ENCODE assay signal across 7 mouse cellular contexts in genomic region chr12:24974446-24975114, GRCm38 (mm10). TPM values are rescaled to one million over a fixed set of nuclear protein-coding genes. Genes with fewer than 3 reads are reported as not detected.
DNase-seq lines count a peak whose midpoint lies in the region; ATAC-seq lines count a peak whose summit lies in the region.

Kidins220 (plus strand) TSS chr12:24974925.

- 14% methylated on average over 29 of the region's 29 CpGs for WGBS in embryonic facial prominence, embryonic 10.5 days
- 16% methylated on average over 29 of the region's 29 CpGs for WGBS in limb, embryonic 10.5 days
- 15% methylated on average over 29 of the region's 29 CpGs for WGBS in midbrain, embryonic 13.5 days

- peak; percentile 91 for ATAC-seq in granulocyte monocyte progenitor cell, adult 5-6 weeks (replicated peaks; ENCODE audit: poor library complexity, severe bottlenecking)
- peak; percentile 93 for ATAC-seq in midbrain, embryonic 13.5 days

- H3K27me3 ChIP-seq in embryonic facial prominence, embryonic 10.5 days (replicated peaks; ENCODE audit: low read depth, poor library complexity, severe bottlenecking): 0 out of 2 replicates have a peak, but pooled peaks cover 4% of the 10 kb centered on the region
- H3K27me3 ChIP-seq in limb, embryonic 10.5 days (ENCODE audit: low read depth, poor library complexity, severe bottlenecking): no peaks in the 10 kb centered on the region
- H3K27me3 ChIP-seq in midbrain, embryonic 13.5 days: 0 out of 2 replicates have a peak, but pooled peaks cover 3% of the 10 kb centered on the region

- H3K9ac ChIP-seq in midbrain, embryonic 13.5 days (replicated peaks): peak within 1 kb of the TSS; percentile 89

- H3K27ac ChIP-seq in embryonic facial prominence, embryonic 10.5 days (replicated peaks): peak within 1 kb of the TSS; percentile 85
- peak within 1 kb of the TSS; percentile 73 for H3K27ac ChIP-seq in limb, embryonic 10.5 days
- peak within 1 kb of the TSS; percentile 97 for H3K27ac ChIP-seq in midbrain, embryonic 13.5 days

- H3K4me1 ChIP-seq in embryonic facial prominence, embryonic 10.5 days: peaks cover 13% of the 10 kb centered on the region
- H3K4me1 ChIP-seq in limb, embryonic 10.5 days: peaks cover 6% of the 10 kb centered on the region
- H3K4me1 ChIP-seq in midbrain, embryonic 13.5 days (replicated peaks): peaks cover 23% of the 10 kb centered on the region

- H3K36me3 ChIP-seq in embryonic facial prominence, embryonic 10.5 days (replicated peaks): no peaks in the 10 kb centered on the region
- no peaks in the 10 kb centered on the region for H3K36me3 ChIP-seq in limb, embryonic 10.5 days
- H3K36me3 ChIP-seq in midbrain, embryonic 13.5 days: no peaks in the 10 kb centered on the region

- peak within 1 kb of the TSS; percentile 92 for H3K4me3 ChIP-seq in embryonic facial prominence, embryonic 10.5 days
- peak within 1 kb of the TSS; percentile 79 for H3K4me3 ChIP-seq in limb, embryonic 10.5 days
- peak within 1 kb of the TSS; percentile 86 for H3K4me3 ChIP-seq in midbrain, embryonic 13.5 days (replicated peaks)

- peak within 1 kb of the TSS; percentile 58 for H3K4me2 ChIP-seq in midbrain, embryonic 13.5 days (replicated peaks)

- DNase-seq in adrenal gland, postnatal 10 days: peak; percentile 98
- DNase-seq in embryonic facial prominence, embryonic 10.5 days (ENCODE audit: low spot score): peak; percentile 96
- peak; percentile 94 for DNase-seq in kidney, adult 11 months
- peak; percentile 97 for DNase-seq in limb, embryonic 10.5 days (ENCODE audit: low spot score)
- peak; percentile 85 for DNase-seq in spleen, adult 12 weeks (ENCODE audit: low spot score)

- no peaks in the 10 kb centered on the region for H3K9me3 ChIP-seq in embryonic facial prominence, embryonic 10.5 days
- no peaks in the 10 kb centered on the region for H3K9me3 ChIP-seq in limb, embryonic 10.5 days (replicated peaks)
- H3K9me3 ChIP-seq in midbrain, embryonic 13.5 days: no peaks in the 10 kb centered on the region

RNA-seq across cellular contexts. Expression of gene Kidins220, which starts in this region (rescaled TPM):
- 10 to 100 TPM; 67.8 to 80.8 TPM for total RNA-seq in adrenal gland, postnatal 10 days (2021)
- polyA plus RNA-seq in embryonic facial prominence, embryonic 10.5 days (2016; fragmentation: Nextera tagmentation; extraction: Ambion mirVana): 18.9 and 19.0 TPM in 2 replicates
- 31.0 and 34.2 TPM in 2 replicates for total RNA-seq in granulocyte monocyte progenitor cell, adult 5-6 weeks (2014; fragmentation: Nextera tagmentation)
- 40.0 and 64.8 TPM in 2 replicates for total RNA-seq in granulocyte monocyte progenitor cell, adult 5-6 weeks (2017)
- polyA plus RNA-seq in limb, embryonic 10.5 days (2016; fragmentation: Nextera tagmentation; extraction: Ambion mirVana): 11.1 and 14.3 TPM in 2 replicates
- polyA plus RNA-seq in midbrain, embryonic 13.5 days (2015; fragmentation: Nextera tagmentation; extraction: Ambion mirVana): 130 and 134 TPM in 2 replicates

Comparison
In these comparisons a context has a peak if more than half of its experiments do, and no peak if none do; other contexts are left out.
1. Peak in every context shown above with its lines: DNase-seq, ATAC-seq, H3K4me3 ChIP-seq and H3K27ac ChIP-seq.